Mouse (Mus musculus) gastrocnemius, postnatal 4 days (tissue): Measurements from ENCODE around the gene Ap1s3. TPM values are rescaled to one million over a fixed set of nuclear protein-coding genes. Genes with fewer than 3 reads are reported as not detected.
A peak's percentile ranks its signal among the peaks of the same experiment; 100 is the strongest.
"Not testable (repeated sequence)": the region's sequence is repeated elsewhere in the genome, so short reads cannot be mapped to it uniquely, and the experiment has no call there.

Experiments
- DNase-seq, 2 experiments: peaks; one replicate each; pipeline ENCODE4 v3.0.0; 2021 to 2022; ENCODE audit warnings: low spot score in 2 of 2, mixed read lengths in 2 of 2
- total RNA-seq, 2 experiments: library from RNA; stranded (reverse); gene quantifications; 2 replicates each; pipeline ENCODE4 v1.2.3; 2021

Ap1s3 gene
- total RNA-seq, 2 experiments from 2014 or later = 0.26 to 0.27 TPM

DNA sequence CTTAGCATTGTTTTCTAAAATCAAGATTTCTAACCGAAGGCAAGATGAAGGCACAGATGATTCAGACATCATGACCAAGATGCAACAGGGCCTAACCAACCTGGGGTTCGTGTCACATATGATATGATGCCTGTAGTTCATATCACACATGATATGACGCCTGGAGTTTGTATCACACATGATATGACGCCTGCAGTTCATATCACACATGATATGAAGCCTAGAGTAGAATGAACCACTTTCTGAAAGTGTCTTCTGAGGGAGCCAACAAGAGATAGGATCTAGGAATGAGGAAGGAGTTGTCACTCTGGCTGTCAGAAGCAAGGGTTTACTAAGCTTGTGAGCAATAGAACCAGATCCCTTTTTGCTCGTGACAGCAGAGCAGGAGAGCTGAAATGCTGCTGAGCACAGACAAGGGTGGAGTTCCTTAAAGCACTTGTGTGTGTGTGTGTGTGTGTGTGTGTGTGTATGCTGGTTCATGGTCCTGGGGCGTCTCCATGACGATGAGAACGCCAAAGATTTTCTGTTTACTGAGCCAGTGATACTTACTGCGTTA, 2.3 kb downstream of the Ap1s3 start:
- no peak for DNase-seq

DNA sequence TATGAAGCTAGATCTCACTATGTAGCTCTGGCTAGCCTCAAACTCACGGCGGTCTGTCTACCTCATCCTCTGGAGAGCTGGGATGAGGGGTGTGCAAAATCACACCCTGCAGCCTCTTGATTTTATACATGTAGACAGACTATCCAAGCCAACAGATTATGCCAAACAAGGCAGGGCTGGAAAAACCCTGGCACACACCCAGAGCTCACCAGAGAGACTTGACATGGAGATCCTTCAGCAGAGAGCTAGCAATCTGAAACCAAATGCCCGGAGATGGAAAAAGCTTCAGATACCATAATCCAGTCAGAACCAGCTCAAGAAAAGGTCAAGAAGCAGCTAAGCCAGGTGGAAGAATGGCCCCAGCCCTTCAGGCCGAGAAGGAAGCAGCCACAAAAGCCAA, 6.9 kb downstream of the Ap1s3 start:
- no peak for DNase-seq

GRCm38 (mm10) chr1:79659598-79659997, 12.2 kb downstream of the Ap1s3 start:
- DNase-seq = no peak

- DNase-seq = no peak
These were observed 14.4 kb downstream of the Ap1s3 start for GRCm38 (mm10) chr1:79657411-79657810.

DNA sequence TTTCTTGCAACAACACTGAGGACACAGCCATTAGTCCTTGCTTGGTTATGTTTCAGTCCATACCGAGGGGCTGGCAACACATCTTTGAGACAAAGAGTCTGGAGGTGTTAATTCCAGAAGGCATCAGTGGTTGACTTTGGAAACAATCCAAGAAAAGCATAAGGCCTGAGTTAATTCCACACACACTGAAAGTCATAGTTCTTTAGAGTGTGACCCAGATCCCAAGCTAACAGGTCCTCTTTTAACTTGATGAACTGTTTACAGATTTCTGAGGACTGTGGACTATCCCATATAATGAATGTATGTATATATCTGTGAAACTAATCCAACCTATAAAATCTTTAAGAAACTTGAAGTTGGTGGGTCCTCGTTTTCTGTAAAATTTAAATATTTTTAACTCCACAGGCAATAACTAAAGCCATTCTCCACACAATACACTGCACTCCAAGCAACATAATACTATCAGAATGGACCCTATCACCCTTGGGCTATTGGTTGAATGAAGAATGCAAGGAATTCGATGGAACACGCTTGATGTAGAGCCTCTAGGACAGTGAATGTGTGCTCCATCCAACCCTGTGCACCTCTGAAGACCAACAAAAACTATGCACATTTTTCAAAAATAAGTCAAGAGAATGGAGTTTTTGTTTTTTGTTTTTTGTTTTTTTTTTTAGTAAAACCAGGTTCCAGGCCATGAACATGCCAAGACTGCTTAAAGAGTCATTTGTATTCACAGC, 15.8 kb downstream of the Ap1s3 start:
- DNase-seq = no peak

DNA sequence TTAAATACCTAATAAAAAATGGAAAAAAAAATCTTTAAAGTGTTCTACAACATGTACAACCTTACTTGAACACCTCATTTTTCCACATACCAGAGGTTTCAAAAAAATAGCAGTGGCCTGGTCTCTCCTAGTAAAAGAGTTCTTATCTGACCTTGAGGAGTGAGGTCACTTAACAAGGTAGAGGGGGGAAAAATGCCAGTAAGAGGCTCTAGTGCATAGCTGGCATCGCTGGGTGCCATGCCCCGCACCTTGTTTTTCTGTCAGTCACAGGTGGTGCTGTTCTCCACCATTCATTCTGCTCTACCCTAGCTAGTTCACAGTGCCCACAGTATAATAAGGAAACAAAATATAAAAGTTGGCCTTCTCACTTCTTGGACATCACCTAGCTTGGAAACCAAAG, 16.8 kb downstream of the Ap1s3 start:
- DNase-seq = no peak

GRCm38 (mm10) chr1:79643411-79644110, 28.2 kb downstream of the Ap1s3 start:
- DNase-seq = no peak

GRCm38 (mm10) chr1:79642680-79643079, 29.1 kb downstream of the Ap1s3 start:
- DNase-seq = no peak

DNA sequence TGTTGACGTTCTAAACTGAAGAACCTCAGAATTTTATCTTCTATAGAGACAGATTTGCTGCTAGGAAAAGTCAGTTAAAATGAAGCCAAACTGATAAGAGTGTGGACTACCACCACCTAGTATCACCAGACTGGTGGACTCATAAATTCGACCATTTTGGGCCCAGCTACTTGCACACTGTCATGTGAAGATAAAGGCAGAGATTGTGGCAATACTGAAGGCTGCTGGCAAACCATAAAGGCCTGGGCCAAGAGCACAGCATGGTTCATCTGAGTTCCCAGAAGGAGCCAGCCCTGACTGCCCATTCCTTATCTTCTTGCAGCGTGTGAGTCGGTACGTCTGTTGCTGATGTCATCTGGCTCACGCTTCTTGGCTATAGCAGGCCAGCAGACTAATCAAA, 30.4 kb downstream of the Ap1s3 start:
- DNase-seq = no peak

- peak; percentile 27 to 53 for DNase-seq
These were observed 31.6 kb downstream of the Ap1s3 start for GRCm38 (mm10) chr1:79640151-79640550.

GRCm38 (mm10) chr1:79639683-79640082, 32.1 kb downstream of the Ap1s3 start:
- DNase-seq = no peak

DNA sequence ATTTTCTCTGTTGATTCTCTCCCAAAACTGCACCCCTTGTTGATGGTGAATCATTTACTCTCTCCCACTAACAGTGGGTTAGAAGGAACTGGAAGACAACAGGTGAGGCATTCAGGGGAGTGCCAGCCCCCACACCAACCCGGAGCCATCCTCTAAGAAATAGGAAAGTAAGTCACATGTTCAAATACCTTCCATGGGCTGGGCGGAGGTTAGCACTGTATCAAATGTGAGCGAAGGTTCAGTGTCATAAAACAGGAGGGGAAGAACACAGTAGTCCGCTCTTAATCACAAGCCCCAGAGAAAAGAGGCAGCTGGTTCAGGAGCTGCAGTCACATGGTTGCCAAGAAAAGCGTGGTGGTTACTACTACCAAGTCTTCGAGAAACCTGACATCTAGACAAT, 32.7 kb downstream of the Ap1s3 start:
- DNase-seq = no peak

GRCm38 (mm10) chr1:79637768-79638167, 34.0 kb downstream of the Ap1s3 start:
- no peak for DNase-seq

- DNase-seq = no peak
These were observed 40.3 kb downstream of the Ap1s3 start for GRCm38 (mm10) chr1:79631521-79631920.

DNA sequence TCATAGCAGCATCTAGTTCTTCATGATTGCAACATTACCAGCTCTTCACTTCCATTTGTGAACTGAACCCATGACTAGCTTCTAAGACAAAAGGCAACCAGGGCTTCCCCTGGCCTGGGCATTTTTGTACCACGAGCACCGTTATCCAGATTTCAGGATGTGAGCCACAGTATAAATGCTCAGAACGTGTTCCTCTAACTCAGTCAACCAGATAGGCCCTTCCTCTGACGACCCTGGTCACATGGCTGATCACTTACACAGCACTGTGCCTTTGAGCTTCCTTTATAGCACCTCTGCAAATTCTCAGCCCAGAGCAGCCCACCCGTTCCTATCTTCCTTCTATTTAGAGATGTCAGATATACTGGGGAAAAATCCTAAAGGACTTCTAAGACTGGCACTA, 42.0 kb downstream of the Ap1s3 start:
- DNase-seq = no peak

DNA sequence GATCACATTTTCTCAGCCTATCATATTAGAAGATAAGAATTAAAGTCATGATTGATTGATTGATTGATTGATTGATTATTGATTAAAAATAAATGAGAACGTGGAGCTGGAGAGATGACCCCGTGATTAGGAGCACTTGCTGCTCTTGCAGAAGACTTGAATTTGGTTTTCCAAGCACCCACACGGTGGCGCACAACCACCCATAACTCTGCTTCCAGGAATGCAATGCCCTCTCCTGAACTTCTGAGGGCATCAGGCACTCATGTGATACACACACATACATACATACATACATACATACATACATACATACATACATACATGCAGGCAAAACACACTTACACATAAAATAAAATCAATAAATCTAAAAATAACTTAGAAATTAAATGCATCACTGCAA, 45.6 kb downstream of the Ap1s3 start:
- no peak for DNase-seq

- DNase-seq = no peak
These were observed 52.3 kb downstream of the Ap1s3 start for GRCm38 (mm10) chr1:79619434-79619833.

DNA sequence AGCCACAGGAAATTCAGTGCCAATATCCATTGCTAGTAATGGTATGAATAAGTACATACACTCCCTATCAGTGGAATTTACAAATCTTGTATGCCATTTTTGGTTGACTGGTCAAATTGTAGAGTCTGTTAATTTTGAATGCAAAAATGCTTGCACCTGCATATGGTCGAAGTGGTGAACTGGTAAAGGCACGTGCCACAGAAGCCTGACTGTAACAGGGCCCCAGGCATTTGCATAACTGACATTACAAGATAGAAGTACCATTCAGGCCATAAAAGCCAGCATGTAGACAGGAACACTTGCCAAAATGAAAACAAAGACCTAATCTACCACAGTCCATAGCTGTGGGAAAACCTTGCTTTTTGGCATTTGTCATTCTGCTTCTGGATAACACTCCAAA, 55.3 kb downstream of the Ap1s3 start:
- no peak for DNase-seq

- no peak for DNase-seq
These were observed 57.3 kb downstream of the Ap1s3 start for GRCm38 (mm10) chr1:79614456-79614855.

GRCm38 (mm10) chr1:79611271-79611670, 60.5 kb downstream of the Ap1s3 start:
- not testable (repeated sequence) for DNase-seq

DNA sequence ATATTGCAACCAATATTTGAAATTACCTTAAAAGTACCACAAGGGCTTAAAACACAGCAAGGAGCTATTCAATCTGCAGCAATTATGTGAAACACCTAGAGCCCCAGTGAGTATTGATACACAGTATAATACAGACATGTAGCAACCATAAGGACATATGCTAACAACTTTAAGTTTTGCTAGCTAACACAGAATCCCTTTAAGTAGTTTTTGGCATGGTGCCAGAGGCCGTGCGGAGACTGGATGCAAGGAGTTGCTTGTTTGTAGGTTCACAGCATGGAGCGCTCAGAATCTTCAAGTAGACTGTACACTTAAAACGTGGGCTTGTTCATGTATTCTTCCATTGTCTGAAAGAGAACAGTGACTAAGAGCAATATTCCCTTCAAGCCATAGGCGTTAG, 62.9 kb downstream of the Ap1s3 start:
- not testable (repeated sequence) for DNase-seq

DNA sequence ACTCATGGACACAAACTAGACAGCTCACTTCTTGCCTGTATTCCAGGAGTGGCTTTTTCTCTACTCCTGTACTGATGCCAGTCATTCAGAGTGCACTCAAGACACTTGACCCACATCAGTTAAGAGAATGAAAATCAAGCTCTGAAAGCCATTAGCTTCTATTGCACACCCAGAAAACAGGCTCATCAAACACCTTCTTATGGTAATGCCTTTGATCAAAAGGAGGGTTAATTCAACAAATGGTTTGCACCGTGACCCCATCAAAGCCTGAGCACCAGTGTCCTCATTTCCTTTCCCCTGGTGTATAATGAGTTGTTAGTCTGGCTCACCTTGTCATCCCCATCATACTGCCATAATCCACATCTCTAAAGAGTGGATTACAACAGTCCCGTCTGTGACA, 69.3 kb downstream of the Ap1s3 start:
- no peak for DNase-seq
